Mouse (Mus musculus) lung, postnatal 0 days (tissue): Measurements from ENCODE around the gene Nek5.

ENCODE experiments used
- CTCF ChIP-seq: IDR thresholded peaks from 2 replicates; pipeline ENCODE4 v1.5.1; 2016; ENCODE audit warnings: antibody characterized with exemption, mild to moderate bottlenecking
- EP300 ChIP-seq: IDR thresholded peaks from 2 replicates; pipeline ENCODE4 v1.6.1; 2016; ENCODE audit warnings: antibody characterized with exemption, mild to moderate bottlenecking, control low read depth

DNA sequence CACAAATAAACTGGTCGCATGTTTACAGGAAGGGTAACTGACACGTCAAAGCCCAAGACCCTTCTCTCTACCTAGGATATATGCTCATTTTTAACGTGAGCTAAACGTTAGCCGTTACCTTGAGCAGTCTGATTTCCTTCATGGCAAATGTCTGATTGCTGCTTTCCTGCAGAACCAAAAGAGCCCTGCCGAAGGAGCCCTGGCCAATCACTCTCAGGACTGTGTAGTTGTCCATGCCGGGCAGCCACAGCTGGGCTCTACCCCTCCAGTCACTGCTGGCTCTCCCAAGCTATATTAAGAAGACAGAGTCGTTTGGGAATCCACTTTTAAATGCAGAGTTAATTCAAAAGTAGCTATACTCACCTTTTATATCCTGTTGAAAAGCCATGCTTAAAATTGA is 37.4 kb upstream of the Nek5 start:
- TF ChIP-seq CTCF (no peak), EP300 (no peak)
